Mouse (Mus musculus) spleen, adult 2 months (tissue): ENCODE results near the gene Cnot10.

Source experiments
- CTCF ChIP-seq: fragments of 200-500 bp; IDR thresholded peaks from 2 replicates; pipeline ENCODE4 v1.5.1; 2011; ENCODE audit warnings: mild to moderate bottlenecking, inconsistent platforms; ENCODE audit not compliant: insufficient read depth, insufficient read length, insufficient replicate concordance; ENCODE audit errors: extremely low read depth
- POLR2A ChIP-seq: fragments of 200-500 bp; IDR thresholded peaks from 2 replicates; pipeline ENCODE4 v1.6.1; 2011; ENCODE audit warnings: low read depth, low read length, inconsistent platforms

DNA sequence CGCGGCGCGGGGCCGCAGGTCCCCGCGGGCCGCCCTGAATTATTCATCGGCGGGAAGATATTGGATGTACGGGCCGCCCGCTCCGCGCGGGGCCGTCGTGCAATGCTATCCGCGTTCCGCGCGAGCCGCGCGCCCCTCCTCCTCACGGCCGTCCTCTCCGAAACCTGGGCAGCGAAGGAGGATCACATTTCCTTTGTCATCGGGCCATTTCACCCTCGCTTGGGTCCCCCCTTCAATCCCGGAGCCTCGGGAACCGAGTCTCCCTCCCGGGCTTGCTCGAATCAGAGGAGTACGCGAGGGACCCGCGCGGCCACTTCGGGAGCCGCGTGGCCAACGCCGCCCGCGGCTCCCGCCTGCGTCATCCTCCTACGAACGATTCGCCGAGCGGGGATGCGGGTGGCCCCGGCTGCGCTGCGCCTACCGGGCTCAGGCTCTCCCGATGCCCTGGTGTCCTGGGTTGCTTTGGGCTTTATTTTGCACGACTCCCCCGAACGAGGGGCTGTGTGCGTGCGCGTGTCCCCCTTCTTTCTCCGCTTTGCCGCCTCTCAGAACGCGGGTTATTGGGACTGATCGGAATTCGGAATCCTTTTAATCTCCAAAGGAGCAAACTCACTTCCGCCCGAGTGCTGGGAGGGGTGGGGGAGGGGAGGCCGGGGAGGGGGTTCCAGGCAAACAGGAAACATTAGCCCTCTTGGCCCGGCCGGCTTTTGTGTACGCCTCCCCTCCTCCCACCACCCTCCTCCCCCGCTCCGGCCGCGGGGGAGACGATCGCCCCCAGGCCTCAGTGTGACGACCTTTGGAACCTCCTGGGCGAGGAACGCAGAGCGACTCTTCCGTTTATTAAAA is 76.0 kb downstream of the Cnot10 start, which contains the start of gene Trim71:
- TF ChIP-seq CTCF (no peak), POLR2A (no peak)
